Mouse (Mus musculus) liver, embryonic 11.5 days (tissue): ENCODE data around the gene Rps26. TPM values are rescaled to one million over a fixed set of nuclear protein-coding genes. Genes with fewer than 3 reads are reported as not detected.
A peak's percentile ranks its signal among the peaks of the same experiment; 100 is the strongest.

Experiments
- ATAC-seq: fragments of 200-750 bp; cut with Nextera tagmentation; replicated peaks from 2 replicates; pipeline ENCODE4 v1.8.0; 2017; ENCODE audit warnings: moderate number of reproducible peaks, mild to moderate bottlenecking, moderate TSS enrichment, moderate library complexity; ENCODE audit not compliant: low FRiP score
- DNase-seq: peaks from one replicate; pipeline ENCODE4 v3.0.0-alpha.2; 2017; ENCODE audit warnings: low spot score
- H3K27ac ChIP-seq: fragments of 300-500 bp; sonication (generic); 2 replicates; pipeline ENCODE4 v1.5.1; 2014; ENCODE audit warnings: mild to moderate bottlenecking, low read depth, low read length, control low read depth
- H3K27me3 ChIP-seq: fragments of 300-500 bp; sonication (generic); replicated peaks from 2 replicates; pipeline ENCODE4 v1.6.1; 2014; ENCODE audit warnings: low read length, mixed read lengths; ENCODE audit not compliant: control insufficient read depth, insufficient read depth
- H3K36me3 ChIP-seq: fragments of 300-500 bp; sonication (generic); 2 replicates; pipeline ENCODE4 v1.6.1; 2014; ENCODE audit warnings: mild to moderate bottlenecking, low read length, moderate library complexity, mixed read lengths; ENCODE audit not compliant: control insufficient read depth, insufficient read depth
- H3K4me1 ChIP-seq: fragments of 300-500 bp; sonication (generic); replicated peaks from 2 replicates; pipeline ENCODE4 v1.6.1; 2014; ENCODE audit warnings: low read length, mixed read lengths; ENCODE audit not compliant: control insufficient read depth, insufficient read depth
- H3K4me2 ChIP-seq: fragments of 300-500 bp; sonication (generic); 2 replicates; pipeline ENCODE4 v1.6.1; 2014; ENCODE audit warnings: mild to moderate bottlenecking, control low read depth, moderate library complexity
- H3K4me3 ChIP-seq: fragments of 300-500 bp; sonication (generic); 2 replicates; pipeline ENCODE4 v1.5.1; 2014; ENCODE audit warnings: low read depth, low read length, control low read depth
- H3K9ac ChIP-seq: fragments of 300-500 bp; sonication (generic); 2 replicates; pipeline ENCODE4 v1.6.1; 2014; ENCODE audit warnings: low read depth, low read length, control low read depth
- H3K9me3 ChIP-seq: fragments of 300-500 bp; sonication (generic); 2 replicates; pipeline ENCODE4 v1.6.1; 2016; ENCODE audit warnings: low read length, inconsistent platforms, mixed read lengths; ENCODE audit not compliant: control insufficient read depth
- WGBS: fragments of 180-500 bp; shearing (Covaris S2); extraction: QIAGEN DNeasy Blood & Tissue Kit; methylation state at CpG from one replicate; pipeline ENCODE4 v1.1.7; 2014; 5-methylcytosine and 5-hydroxymethylcytosine counted together
- polyA plus RNA-seq: library from polyadenylated mRNA; unstranded; fragments of >200 nt; fragmentation: Nextera tagmentation; extraction: Ambion mirVana; gene quantifications from 2 replicates; pipeline ENCODE4 v1.2.1, GENCODE M21; 2014

The Rps26 gene
- polyA plus RNA-seq, 1 experiment from 2014 or later, result 955 TPM

DNA sequence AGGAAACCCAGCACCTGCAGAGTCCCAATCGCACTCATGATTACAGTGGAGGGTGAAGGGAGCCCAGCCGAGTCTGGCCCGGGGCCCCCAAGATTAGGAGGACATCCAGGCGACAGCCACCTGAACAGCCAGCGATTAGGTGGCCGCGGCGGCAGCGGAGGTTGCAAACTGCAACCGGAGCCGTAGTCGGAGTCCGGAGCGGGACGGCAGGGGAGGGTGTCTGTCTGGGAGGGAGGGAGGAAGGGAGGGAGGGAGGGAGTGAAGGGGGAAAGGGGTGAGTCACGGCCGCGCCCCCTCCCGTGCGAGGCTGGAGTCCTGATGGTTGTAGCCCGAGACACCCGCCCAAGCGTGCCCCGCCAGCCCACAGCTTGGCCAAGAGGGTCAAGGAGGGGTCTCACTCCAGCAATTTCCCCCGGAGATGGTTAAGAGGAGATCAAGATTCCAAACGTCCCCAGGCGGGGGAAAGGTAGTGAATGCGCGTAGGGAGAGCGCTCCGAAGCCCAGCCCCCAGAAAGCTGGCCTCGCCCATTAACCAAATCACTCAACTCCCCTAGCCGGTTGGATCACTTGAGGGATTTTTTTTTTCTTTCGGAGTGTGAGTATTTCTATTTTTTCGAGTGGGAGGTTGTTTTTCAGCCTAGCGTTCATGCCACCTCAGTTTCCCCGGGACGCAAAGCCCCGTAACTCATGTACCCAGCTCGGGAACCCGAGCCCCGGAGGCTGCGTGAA lies 36.9 kb downstream of the Rps26 start, which contains the start of gene Erbb3:
TSS of gene Erbb3 (minus strand) at position 189 of the 729 bp plus-strand sequence.
- ATAC-seq, result peak; percentile 54
- H3K9me3 ChIP-seq, result no peaks in the 10 kb centered on the region
- no peak within 1 kb of the TSS for H3K27ac ChIP-seq
- peak within 1 kb of the TSS; percentile 54 for H3K9ac ChIP-seq
- WGBS, result under 1% methylated on average over 43 of the region's 43 CpGs
- peak within 1 kb of the TSS; percentile 71 for H3K4me3 ChIP-seq
- DNase-seq, result peak; percentile 72
- no peaks in the 10 kb centered on the region for H3K36me3 ChIP-seq
- peaks cover 48% of the 10 kb centered on the region for H3K27me3 ChIP-seq
- H3K4me1 ChIP-seq, result peaks cover 8% of the 10 kb centered on the region
- peak within 1 kb of the TSS; percentile 99 for H3K4me2 ChIP-seq

DNA sequence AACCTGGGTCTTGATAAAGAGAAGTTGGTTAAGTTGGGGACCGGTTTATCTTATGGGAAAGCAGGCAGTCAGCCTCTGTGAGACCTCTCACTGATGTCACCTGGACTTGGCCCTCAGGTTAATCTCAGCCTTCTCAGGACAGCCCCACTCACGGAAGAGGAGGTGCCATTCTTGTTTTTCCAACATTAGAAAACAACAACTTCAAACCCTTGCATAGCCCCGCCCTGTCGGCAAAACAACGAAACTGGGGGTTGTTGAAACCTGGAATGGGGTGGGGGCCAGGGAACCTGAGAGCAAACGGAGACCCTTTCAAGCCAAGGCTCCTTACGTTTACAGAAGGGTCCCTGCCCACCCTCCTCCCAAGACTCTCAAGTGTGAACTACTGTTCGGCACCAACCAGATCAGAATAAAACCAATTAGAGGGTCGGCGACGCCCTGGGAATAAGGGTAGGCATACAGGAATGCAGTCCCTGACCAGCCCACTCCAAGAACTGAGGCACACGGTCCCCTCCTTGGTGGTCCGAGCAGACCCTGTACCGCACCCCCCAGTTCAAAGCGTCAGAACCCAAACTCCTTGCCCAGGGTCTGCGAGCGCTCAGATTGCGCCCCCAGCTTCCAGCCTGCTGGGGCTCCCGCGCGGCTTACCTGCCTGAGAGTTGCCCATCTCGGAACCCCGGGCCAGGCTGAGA lies 37.6 kb downstream of the Rps26 start:
- Histone ChIP-seq H3K4me3 (peak overlapping the region; percentile 71), H3K4me1 (peaks cover 8% of the 10 kb centered on the region), H3K27me3 (peaks cover 55% of the 10 kb centered on the region), H3K4me2 (peak overlapping the region; percentile 99), H3K36me3 (no peaks in the 10 kb centered on the region), H3K9me3 (no peaks in the 10 kb centered on the region), H3K9ac (peak overlapping the region; percentile 54), H3K27ac (no peak overlapping the region)
- ATAC-seq (peak; percentile 2; the same call in 1 of the 2 replicates), DNase-seq (no peak)
- WGBS, result 3% methylated on average over 23 of the region's 23 CpGs

DNA sequence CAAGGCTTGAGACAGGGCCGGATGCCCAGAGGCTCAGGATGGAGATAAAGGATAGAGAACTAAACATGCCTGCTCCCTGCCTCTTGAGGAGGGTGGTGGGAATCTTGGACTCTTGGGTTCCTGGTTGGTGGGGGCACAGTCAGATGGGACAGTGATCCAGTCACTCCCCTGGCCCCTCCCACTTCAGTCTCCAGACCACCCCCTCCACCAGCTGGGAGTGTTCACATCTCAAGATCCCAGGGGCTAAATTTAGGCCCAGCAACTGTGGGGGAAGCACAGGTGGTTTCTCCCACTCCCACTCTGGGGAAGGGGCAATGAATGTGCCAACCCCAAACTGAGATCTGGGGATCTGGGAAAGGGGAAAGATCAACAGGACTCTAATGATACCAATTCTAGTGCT lies 38.4 kb downstream of the Rps26 start:
- Histone ChIP-seq H3K27me3 (peaks cover 58% of the 10 kb centered on the region), H3K4me2 (peak overlapping the region; percentile 99), H3K9me3 (no peaks in the 10 kb centered on the region), H3K4me3 (no peak overlapping the region), H3K9ac (no peak overlapping the region), H3K36me3 (no peaks in the 10 kb centered on the region), H3K27ac (no peak overlapping the region), H3K4me1 (peaks cover 8% of the 10 kb centered on the region)
- no peak for DNase-seq
- ATAC-seq, result no peak
- WGBS, result 44% methylated on average over 1 of the region's 1 CpGs

DNA sequence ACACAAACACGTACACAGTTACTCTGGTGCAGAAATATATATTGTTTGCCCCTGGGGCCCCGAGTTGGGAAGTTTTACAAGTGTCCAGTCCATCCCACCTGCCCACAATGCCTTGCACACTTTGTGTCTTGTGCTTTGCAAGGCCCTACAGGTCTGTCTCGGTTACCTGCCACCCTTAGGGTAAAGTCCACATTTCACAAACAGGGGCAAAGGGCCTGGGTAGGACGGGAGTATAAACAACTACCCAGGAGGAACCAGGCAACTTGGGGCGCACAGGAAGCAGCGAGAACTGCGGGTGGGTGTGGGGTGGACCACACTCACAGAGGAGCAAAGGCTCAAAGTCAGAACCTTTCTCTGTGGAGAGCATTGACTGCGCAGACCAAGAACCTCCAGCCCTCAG lies 38.9 kb downstream of the Rps26 start:
- peak overlapping the region; percentile 99 for H3K4me2 ChIP-seq
- WGBS, result 53% methylated on average over 8 of the region's 8 CpGs
- no peaks in the 10 kb centered on the region for H3K36me3 ChIP-seq
- no peak overlapping the region for H3K9ac ChIP-seq
- no peak for ATAC-seq
- H3K4me1 ChIP-seq, result peaks cover 8% of the 10 kb centered on the region
- no peak overlapping the region for H3K4me3 ChIP-seq
- H3K27me3 ChIP-seq, result peaks cover 58% of the 10 kb centered on the region
- no peak overlapping the region for H3K27ac ChIP-seq
- no peaks in the 10 kb centered on the region for H3K9me3 ChIP-seq
- no peak for DNase-seq

DNA sequence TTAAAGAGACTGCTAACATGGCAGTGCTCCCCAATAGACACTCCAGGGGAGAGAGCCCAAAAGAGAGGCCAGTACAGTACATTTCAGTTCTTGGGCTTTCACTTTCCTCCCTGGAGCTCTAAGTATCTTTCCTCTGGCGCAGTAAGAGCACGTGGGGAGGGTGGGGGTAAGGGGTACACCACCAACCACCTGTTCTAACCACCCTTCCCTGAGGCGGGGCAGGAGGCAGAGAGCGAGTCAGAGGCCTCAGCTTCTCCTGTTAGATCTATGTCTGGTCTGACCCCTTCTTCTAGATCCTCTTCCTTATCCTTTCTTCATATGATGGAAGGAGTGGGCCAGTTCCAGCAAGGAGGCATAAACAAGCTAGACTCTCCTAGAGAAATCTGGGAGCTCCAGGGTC lies 39.4 kb downstream of the Rps26 start:
- Histone ChIP-seq H3K4me2 (no peak overlapping the region; the same call in 1 of the 2 replicates), H3K9me3 (no peaks in the 10 kb centered on the region), H3K27ac (no peak overlapping the region), H3K4me3 (no peak overlapping the region), H3K36me3 (no peaks in the 10 kb centered on the region), H3K27me3 (peaks cover 58% of the 10 kb centered on the region), H3K9ac (no peak overlapping the region), H3K4me1 (peaks cover 8% of the 10 kb centered on the region; the same call in 1 of the 2 replicates)
- no peak for ATAC-seq
- no peak for DNase-seq
- WGBS, result 40% methylated on average over 4 of the region's 4 CpGs

DNA sequence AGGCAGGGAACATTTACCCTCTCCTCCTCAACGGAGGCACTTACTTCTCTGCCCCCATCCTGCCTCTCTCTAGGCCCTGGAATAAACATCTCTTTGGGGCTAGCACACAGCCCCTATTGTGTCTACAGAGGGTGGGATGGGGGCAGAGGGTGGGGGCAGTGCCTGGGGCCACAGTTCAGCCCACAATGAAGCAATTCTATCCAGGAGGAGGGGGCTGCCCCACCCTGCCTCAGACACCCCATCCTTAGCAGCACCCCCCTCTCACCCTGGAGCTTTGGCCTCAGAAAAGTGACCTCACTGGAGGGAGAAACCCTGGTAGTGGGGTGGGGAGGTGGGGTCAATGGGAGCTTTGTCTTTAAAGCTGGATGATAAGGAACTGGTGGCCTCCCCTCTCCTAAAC lies 40.0 kb downstream of the Rps26 start:
- Histone ChIP-seq H3K4me2 (no peak overlapping the region), H3K27me3 (peaks cover 58% of the 10 kb centered on the region), H3K9me3 (no peaks in the 10 kb centered on the region), H3K4me3 (no peak overlapping the region), H3K4me1 (peaks cover 8% of the 10 kb centered on the region; the same call in 1 of the 2 replicates), H3K27ac (no peak overlapping the region), H3K9ac (no peak overlapping the region), H3K36me3 (no peaks in the 10 kb centered on the region)
- no peak for ATAC-seq
- no peak for DNase-seq
- 11% methylated on average over 1 of the region's 1 CpGs for WGBS

DNA sequence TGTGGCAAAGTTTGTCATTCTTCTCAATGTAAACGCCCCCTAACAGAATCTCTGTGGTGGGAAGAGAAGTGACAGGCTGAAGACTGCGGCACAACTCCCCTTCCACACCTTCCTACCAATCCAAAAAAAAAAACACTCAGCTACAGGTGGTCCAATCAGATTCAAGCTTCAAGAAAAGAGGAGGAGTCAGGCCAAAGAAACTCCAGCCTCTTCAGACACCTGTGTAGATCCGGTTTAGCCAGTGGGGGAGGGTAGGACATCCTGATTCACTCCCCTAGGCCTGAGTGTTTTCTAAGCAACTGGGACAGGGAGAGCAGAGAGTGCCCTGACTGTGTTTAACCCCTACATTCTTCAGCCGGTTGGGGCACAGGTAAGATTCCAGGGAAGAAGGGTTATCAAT lies 42.2 kb downstream of the Rps26 start:
- Histone ChIP-seq H3K27me3 (peaks cover 50% of the 10 kb centered on the region), H3K4me2 (no peak overlapping the region), H3K36me3 (no peaks in the 10 kb centered on the region), H3K9ac (no peak overlapping the region), H3K9me3 (no peaks in the 10 kb centered on the region), H3K4me3 (no peak overlapping the region), H3K4me1 (peaks cover 8% of the 10 kb centered on the region; the same call in 1 of the 2 replicates), H3K27ac (no peak overlapping the region)
- ATAC-seq (no peak), DNase-seq (no peak)
- WGBS, result 14% methylated on average over 4 of the region's 4 CpGs

DNA sequence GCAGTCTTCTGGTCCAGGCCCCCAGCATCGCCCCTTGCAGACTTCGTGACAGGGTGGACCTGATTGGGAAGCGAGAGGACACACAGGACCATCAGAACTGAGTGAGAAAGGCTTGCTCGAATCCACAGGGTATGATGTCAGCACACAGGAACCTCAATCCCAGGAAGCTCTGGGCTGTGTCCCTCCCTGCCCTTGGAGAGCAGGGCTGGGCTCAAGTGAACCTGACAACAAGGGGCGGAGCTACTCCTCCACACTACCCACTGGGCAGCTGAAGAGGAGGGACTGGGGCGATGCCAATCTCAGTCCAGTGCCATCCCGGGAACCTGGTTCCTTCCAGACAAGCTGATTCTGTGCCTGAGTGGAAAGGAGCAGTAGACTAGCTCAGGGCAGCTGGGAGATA lies 42.9 kb downstream of the Rps26 start:
- Histone ChIP-seq H3K9ac (no peak overlapping the region), H3K4me2 (no peak overlapping the region), H3K4me3 (no peak overlapping the region), H3K27me3 (peaks cover 43% of the 10 kb centered on the region), H3K4me1 (0 out of 2 replicates have a peak, but pooled peaks cover 6% of the 10 kb centered on the region), H3K27ac (no peak overlapping the region), H3K9me3 (no peaks in the 10 kb centered on the region), H3K36me3 (no peaks in the 10 kb centered on the region)
- ATAC-seq (0 out of 2 replicates have a peak, but pooled peaks have one; percentile 28), DNase-seq (no peak)
- WGBS, result 21% methylated on average over 7 of the region's 7 CpGs
